Mouse (Mus musculus): ENCODE results near the gene Abl1. TPM values are rescaled to one million over a fixed set of nuclear protein-coding genes. Genes with fewer than 3 reads are reported as not detected.

Abl1 gene
- total RNA-seq, 2 experiments from 2014 or later: 22.1 to 26.1 TPM

DNA sequence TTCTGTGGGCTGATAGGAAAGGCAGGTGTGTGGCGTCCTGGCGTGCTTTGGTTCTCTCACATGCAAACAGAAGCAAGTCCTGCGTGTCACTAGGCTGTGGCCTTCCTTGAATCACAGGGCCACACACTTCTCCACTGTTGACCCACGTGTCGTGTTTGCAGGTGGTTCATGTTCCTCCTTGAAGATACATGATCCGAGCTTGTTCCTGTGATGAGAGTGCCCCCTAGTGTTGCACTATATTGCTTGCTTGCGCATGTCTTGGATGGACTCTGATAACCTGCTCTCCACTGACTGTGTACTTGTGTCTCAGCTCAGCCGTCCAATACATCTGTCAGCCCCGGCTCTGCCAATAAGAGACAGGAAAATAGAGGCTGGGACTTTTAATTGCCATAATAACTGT is 96.9 kb downstream of the Abl1 start:
- DNase-seq (ENCODE audit: low spot score): peak; percentile 91

DNA sequence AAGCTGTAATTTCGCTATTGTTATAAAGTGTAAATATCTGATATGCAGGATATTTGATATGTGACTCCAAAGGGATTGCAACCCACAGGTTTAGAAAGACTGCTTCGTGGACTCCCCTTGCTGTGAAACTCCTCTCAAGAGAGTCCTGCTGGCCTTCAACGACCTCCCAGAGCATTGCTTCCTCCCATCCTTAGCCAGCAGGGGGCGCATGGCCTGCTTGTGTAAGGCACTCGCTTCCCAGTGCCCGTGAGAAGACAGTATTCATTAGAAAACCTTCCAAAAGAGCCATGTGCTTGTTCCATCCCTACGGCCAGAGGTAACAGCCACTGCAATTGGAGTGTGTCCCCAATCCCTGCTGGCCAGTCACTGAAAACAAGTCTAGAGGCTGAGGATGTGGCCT is 98.9 kb downstream of the Abl1 start:
- peak; percentile 76 for DNase-seq (ENCODE audit: low spot score)

DNA sequence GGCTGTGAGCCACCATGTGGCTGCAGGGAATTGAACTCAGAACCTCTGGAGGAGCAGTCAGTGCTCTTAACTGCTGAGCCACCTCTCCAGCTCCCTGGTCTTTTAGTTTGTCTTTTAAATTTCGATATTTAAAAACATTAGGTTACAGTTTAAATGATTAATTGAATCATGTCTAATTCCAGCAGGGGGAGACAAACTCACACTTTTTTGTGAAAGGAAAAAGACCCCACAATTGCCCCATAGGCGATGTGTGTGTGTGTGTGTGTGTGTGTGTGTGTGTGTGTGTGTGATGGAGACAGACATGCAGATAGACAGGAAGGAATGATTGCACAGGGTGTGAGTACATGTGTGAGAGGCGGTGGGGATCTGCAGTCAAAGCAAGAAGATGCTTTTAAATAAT is 100.1 kb downstream of the Abl1 start:
- no peak for DNase-seq (ENCODE audit: low spot score)

DNA sequence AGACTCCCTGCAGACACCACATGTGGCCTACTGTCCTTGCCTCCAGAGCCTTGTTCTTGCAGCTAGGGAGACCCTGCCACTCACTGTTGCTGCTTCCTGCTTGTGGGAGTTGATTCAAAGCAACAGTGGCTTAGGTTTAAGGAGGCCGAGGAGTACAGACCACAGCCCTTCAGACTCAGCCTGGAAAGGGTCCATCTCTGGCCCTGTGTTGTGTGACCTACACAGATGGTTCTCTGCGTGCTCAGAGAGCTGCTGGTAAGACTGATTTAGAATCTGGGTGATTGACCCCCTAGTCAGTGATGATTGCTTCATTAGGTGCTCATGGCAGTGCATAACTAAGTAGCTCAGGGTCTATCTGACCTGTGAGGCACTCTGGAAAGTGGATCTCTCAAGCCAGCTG is 101.0 kb downstream of the Abl1 start:
- no peak for DNase-seq (ENCODE audit: low spot score)

DNA sequence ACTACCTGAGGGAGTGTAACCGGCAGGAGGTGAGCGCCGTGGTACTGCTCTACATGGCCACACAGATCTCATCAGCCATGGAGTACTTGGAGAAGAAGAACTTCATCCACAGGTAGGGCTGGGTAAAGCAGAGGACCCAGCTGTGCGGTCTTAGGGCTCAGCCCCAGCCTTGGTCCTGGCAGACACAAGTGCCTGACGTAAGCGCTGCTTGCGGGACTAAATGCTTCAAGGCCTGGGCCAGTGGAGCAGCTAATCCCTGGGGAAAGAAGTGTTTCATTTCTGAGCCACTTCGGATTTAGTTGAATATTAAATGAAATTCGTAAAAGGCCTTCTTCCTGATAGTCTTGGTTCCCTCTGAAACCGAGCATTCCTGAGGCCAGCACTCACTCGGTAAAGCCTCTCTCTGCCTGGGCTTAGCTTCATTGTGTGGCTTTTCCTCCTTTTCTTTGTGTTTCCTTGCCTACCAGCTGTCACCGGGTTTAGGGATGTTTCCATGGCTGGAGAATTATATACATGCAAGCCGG is 102.6 kb downstream of the Abl1 start:
- peak; percentile 47 for DNase-seq (ENCODE audit: low spot score)

DNA sequence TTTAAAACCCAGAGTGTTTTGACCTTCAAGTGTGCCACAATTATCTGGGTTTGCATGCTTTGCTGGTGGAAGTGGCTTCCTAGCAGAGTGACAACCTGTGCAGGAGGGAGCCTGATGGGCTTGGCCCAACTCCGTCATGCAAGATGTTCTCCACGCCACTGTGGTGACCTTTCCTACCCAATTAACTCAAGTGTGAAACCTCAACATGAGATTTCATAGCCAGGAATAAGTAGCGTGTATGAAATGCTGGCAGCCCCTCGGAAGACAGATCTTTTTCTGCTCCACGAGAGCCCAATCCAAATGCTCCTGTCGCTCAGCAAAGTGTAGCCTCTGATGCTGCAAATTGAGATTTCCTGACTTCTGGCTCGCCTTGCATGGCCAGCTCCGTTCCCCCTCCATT is 103.1 kb downstream of the Abl1 start:
- no peak for DNase-seq (ENCODE audit: low spot score)

DNA sequence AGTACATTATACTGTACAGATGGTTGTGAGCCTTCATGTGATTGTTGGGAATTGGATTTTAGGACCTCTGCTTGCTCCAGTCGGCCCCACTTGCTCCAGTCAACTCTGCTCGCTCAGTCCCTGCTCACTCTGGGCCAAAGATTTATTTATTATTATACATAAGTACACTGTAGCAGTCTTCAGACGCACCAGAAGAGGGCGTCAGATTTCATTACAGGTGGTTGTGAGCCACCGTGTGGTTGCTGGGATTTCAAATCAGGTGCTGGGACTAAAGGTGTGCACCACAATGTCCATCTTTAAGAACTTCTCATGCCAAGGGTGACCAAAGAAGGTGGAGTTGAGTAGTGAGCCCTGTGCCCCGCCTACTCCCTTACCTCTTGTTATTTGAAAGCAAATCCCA is 104.4 kb downstream of the Abl1 start:
- DNase-seq (ENCODE audit: low spot score): no peak

DNA sequence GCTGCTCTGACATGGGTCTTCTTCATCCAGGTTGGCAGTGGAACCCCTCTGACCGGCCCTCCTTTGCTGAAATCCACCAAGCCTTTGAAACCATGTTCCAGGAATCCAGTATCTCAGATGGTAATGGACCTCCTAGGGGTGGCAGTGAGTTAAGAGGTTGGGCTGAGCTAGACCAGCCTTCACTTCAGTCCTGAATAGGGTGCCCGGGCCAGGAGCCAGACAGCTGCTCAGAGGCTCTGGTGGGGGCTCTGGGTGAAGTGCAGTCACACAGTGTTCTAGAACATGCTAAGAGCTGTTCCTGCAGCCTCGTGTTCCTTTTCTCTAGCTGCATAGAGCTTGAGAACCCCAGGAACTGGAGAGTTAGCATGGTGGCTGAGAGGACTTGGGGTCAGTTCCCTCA is 108.8 kb downstream of the Abl1 start:
- peak; percentile 43 for DNase-seq (ENCODE audit: low spot score)

DNA sequence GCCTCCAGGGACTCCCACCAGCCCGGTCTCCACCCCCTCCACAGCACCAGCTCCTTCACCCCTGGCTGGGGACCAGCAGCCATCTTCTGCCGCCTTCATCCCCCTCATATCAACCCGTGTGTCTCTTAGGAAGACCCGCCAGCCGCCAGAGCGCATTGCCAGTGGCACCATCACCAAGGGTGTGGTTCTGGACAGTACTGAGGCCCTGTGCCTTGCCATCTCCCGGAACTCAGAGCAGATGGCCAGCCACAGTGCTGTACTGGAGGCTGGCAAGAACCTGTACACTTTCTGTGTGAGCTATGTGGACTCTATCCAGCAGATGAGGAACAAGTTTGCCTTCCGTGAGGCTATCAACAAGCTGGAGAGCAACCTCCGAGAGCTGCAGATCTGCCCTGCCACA is 113.2 kb downstream of the Abl1 start:
- no peak for DNase-seq (ENCODE audit: low spot score)

DNA sequence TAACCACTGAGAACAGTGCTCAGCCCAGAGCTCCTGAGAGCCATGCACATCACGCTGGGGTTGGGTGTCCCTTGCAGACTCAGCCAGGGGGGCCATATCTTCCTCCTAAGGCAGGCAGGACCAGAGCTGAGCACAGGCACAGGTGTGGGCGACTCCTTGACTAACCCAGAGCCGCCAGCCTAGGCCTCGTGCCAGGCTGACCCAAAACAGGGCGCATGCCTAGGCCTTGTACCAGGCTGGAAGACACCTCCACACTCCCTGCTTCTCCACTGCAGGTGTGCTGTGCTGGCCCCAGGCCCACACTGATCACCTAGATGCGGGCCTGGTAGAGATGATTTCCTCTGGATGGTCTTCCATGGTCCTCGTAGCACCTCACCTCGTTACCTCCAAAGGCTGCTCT is 114.6 kb downstream of the Abl1 start:
- no peak for DNase-seq (ENCODE audit: low spot score)

DNA sequence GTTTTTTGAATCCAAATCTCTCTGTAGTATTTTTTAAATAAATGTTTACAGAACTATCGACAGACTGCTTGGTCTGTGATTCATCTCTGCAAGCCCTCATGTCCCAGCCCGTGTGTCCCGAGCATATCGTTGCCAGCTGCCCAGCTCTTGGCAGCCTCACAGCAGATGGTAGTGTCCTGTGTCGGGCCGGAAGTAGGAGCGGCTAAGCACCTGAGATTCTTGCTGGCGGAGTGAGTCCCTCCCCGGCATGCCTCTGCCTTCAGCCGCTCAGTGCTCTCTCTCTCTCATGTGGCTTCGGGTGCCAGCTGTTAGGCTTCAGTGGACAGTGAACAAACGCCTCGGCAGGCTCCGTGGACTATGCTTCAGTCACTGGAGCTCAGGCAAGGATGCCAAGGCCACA is 115.3 kb downstream of the Abl1 start:
- DNase-seq (ENCODE audit: low spot score): no peak

DNA sequence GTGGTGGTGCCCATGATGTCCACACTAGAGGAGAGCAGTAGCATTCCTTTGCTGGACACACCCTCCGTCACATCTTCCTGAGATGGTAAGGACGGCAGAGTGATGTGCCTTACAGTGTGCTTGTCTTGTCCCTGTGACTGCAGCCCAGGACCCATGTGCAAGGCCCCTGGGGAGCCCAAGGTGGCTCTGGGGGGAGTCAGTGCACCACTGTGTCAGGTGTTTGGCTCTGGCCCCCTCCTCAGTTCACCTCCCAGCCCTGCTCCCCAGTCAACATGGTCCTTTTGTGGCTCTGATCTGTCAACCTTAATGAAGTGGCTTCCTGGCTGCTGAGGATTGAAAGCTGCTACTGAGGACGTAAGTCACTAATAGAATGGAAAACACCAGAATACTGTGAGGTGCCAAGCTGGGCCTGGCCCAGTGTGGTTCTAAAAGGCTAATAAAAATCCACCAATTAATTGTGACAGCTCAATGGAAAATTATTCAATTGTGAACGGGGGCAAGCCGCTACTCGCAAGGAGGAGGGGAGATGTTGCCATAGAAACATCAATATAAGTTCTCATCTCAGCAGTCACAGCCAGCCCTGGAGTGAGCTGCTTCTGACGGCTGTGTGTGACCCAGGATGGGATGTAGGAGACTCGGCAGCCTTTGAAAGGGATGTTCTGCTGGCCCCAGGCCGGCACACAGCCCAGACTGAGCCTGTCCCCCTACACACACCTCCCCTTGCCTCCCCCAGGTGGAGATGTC is 118.6 kb downstream of the Abl1 start:
- no peak for DNase-seq (ENCODE audit: low spot score)

DNA sequence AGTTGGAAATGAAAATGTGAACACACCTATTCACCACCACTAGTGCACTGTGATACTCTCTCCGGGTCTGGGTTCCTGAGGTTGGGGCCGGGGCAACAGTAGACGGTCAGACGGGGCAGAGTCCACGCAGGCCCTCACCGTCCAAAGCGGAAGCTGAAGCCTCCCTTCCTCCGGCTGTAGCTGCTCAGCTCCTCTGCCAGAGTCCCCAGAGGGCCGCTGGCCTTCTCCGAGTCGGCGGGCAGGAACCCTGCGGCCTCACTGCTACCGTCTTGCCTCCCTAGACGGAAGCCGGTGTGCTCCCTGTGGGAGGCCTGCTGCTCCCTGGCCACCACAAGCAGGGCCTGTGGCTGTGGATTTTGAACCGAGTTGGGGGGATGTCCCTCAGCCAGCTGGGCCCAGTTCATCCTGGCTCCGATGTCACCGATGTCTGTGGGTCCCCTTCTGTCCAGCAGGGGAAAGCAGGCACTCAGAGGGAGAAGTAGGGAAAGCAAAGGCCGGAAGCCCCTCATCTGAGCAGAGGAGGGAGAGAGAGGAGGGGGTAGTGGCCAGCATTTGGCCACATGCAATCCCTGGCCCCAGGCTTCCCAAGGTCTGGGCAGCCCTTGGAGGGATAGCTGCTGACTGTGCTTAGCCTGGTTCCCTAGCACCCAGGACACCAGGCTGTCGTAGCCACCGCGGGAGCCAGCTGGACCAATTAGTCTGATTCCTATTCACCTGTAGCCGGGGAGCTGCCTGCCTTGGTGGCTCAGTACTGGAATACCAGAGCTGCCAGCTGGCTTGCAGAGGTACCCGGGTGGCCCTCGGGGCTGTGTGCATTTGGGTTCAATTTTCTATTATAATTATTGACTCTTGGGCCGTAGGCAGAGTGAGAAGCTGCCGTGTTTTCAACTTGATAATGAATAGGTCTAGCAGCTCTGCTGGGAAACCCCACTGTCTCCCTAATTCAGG is 120.5 kb downstream of the Abl1 start:
- no peak for DNase-seq (ENCODE audit: low spot score)

DNA sequence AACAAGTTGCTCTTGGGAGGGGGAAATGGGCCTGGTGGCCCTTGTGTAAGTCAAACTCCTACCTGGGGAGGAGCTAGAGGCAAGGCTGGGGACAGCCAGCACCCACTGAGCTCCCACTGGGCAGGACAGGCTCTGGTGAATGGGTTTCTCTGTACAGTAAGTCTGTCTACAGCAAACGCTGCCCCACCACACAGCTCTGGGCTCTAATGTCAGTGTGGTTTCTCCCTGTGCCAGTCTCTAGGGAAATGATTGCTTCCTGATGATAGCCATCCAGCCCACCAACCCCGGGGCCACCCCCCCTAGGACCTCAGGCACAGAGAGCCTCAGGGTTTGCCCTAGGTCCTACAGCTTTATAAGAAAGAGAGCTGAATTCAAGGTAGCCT is 121.2 kb downstream of the Abl1 start:
- DNase-seq (ENCODE audit: low spot score): no peak

DNA sequence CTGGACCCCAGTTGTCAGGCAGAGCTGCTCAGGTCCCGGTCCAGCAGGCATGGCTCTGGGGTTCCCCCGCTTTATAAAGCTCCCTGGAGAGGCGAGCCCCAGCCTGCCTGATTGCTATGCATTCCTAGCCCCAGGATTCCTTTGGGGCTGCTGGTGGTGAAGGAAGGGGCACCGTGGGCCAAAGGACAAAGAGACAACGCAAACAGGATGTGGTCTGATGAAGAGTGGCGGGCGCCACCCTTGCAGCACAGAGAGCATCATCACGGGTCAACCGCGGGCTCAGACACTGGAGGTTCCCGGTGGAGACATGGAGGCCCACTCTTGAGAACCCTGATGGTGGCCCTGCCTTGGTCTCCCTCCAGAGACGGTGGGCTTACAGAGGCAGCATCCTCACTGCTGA is 122.3 kb downstream of the Abl1 start, which contains the start of gene Qrfp:
Gene Qrfp, minus strand, starts transcription at position 137 of the 400 bp plus-strand sequence.
- no peak for DNase-seq (ENCODE audit: low spot score)

DNA sequence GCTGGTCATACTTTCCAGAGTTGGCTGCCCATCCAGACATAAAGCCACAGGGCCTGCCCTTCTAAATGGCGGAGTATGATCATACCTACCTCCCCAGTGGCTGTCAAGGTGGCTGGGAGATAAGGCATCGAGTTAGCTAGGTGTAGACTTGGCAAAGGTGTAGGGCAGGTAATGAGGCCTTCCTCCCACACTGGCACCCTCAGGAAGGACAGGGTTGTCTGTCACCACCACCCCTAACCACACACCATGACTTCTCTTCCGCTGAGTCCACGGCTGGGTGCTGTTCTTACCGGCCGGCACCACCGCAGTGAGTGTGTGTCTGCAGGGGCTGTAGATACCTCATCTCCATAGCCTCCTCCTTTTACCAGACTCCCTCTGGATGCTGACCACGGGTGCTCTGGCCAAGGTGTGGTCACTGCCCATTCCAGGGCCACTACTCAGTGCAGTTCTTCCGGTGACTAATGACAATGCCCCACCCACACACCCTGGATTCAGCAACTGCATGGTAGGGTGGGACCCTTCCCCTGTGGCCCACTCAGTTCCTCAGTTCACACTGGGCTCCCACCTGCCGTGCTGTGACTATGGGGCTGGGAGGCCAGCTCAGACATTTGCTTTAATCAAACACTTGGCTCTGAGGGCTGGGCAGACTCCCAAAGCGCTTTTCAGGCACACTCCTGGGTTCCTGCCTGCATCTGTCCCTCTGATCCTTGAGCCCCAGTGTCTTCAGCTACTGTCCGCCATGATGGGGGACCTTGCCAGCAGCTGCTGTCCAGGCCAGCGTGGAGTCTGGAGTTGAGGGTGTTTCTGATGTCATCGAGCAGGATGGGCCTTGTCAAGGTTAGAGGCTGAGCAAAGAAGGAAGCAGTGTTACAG is 123.1 kb downstream of the Abl1 start:
- DNase-seq (ENCODE audit: low spot score): no peak

DNA sequence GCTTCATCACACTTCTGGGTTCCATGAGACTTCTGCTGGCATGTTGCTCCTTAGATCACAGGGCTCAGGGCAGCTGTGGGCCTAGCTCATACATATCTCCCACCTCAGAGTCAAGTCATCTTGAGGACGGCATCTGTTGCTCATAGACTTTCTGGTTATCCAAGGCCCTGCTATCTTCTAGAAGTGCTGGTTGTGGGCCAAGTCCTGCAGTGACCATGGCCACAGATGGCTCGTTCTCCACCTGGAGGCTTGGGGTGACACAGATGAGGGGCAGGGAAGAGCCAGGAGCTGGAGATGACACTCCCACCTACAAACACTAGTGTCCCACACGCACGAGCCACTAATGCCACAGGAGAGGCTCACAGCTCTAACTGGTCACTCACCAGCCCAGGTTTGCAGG is 125.5 kb downstream of the Abl1 start:
- no peak for DNase-seq (ENCODE audit: low spot score)

DNA sequence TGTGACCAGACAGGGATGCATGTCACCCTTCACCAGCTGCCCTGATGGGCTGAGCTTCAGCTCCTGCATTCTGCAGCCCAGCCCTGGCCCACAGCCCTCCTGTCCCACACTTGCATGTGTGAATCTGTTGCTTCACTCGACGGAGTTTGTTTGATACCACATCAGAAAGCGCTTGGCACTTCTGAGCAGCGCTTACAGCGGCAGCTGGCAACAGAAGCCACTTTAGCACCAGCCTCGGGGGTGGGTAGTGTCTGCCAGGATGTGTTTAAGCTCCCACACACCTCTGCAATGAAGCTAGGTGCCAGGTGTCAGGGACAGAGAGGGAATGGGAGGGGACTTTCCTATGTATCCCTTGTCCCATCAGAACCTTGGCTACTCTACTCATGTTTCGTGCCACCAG is 126.5 kb downstream of the Abl1 start:
- no peak for DNase-seq (ENCODE audit: low spot score)

DNA sequence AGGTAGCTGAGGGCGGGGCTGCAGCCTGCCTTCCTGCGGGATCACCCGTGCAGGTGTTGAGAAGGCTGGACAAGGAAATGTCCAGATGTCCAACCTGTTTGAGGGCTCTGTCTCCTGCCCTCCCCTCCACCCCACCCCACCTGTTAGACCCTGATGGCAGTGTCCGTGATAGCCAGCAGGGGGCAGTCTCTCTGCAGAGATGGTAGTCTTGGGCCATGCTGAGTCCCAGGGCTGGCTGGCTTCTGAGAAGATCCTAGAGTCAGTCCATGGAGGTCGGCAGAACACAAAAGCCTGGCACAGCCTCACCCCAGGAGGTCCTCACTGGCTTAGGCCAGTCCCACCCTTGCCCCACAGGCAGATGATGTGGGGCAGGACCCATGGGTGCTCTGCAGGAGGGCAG is 127.2 kb downstream of the Abl1 start:
- peak; percentile 67 for DNase-seq (ENCODE audit: low spot score)

DNA sequence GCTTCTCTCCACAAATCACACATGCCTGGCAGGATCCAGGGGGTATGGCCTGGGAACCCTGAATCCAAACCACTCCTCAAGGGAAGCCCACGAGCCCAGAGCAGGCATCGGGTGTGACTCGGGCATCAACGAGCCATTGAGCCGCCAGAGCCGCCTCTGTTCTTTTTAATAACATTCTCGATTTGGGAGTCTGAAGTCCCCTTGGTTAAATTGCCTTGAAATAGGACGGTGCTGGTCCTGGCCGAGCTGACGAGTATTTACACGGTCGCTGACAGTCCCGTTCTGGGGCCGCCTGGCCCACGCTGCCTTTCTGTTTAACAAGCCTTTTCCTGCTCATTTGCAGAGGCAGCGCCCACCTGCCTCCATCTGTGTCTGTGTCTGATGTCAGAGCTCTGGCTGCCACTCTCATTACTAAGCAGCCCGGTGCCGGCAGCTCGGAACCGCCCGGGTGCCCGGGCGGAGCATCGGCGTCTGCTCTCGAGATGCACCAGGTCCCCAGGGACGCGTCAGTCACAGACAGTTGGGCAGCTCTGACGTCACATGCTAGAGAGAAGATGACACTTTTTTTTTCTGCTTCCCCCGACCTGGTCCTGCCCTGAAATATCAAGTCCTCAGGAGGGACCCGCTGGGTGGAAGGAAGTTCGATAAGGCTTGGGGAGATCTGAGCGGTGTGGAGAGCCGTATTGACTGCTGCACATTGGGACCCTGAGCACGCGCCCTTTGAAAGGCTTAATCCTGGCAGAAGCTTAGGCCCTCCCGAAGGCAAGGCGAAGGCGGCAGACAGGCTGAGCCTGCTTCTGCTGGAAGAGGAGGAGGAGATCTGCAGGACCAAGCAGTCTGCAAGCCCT is 134.6 kb downstream of the Abl1 start:
- no peak for DNase-seq (ENCODE audit: low spot score)
